Mouse (Mus musculus): ENCODE results near the gene Coq10b. TPM values are rescaled to one million over a fixed set of nuclear protein-coding genes. Genes with fewer than 3 reads are reported as not detected.

The Coq10b gene
- polyA plus RNA-seq, 1 experiment from 2014 or later, result 15.8 TPM

Other genes starting within 250 kb of the Coq10b start
- 7.2 and 7.6 TPM in 2 replicates for gene Ankrd44, start 126.4 kb upstream of the Coq10b start, polyA plus RNA-seq (2015; fragmentation: Nextera tagmentation; extraction: Ambion mirVana)
- 246 and 257 TPM in 2 replicates for gene Sf3b1, start 25.3 kb upstream of the Coq10b start, polyA plus RNA-seq (2015; fragmentation: Nextera tagmentation; extraction: Ambion mirVana)
- gene Hspe1, start 35.4 kb downstream of the Coq10b start, polyA plus RNA-seq (2015; fragmentation: Nextera tagmentation; extraction: Ambion mirVana), result 686 and 742 TPM in 2 replicates
- gene Hspd1, start 35.5 kb downstream of the Coq10b start, polyA plus RNA-seq (2015; fragmentation: Nextera tagmentation; extraction: Ambion mirVana), result 681 and 748 TPM in 2 replicates
- gene Mob4, start 78.5 kb downstream of the Coq10b start, polyA plus RNA-seq (2015; fragmentation: Nextera tagmentation; extraction: Ambion mirVana), result 139 and 155 TPM in 2 replicates
- 7.0 and 7.1 TPM in 2 replicates for gene Rftn2, start 174.0 kb downstream of the Coq10b start, polyA plus RNA-seq (2015; fragmentation: Nextera tagmentation; extraction: Ambion mirVana)
- 5.2 and 5.4 TPM in 2 replicates for gene Mars2, start 184.4 kb downstream of the Coq10b start, polyA plus RNA-seq (2015; fragmentation: Nextera tagmentation; extraction: Ambion mirVana)